Mouse (Mus musculus) liver, embryonic 14.5 days (tissue): ENCODE measurements around the gene Casq1.

Source experiments
- CTCF ChIP-seq: IDR thresholded peaks from 2 replicates; pipeline ENCODE4 v1.5.1; 2016; ENCODE audit warnings: antibody characterized with exemption, low read depth, control low read depth
- EP300 ChIP-seq: IDR thresholded peaks from 2 replicates; pipeline ENCODE4 v1.6.1; 2016; ENCODE audit warnings: antibody characterized with exemption, low read depth

DNA sequence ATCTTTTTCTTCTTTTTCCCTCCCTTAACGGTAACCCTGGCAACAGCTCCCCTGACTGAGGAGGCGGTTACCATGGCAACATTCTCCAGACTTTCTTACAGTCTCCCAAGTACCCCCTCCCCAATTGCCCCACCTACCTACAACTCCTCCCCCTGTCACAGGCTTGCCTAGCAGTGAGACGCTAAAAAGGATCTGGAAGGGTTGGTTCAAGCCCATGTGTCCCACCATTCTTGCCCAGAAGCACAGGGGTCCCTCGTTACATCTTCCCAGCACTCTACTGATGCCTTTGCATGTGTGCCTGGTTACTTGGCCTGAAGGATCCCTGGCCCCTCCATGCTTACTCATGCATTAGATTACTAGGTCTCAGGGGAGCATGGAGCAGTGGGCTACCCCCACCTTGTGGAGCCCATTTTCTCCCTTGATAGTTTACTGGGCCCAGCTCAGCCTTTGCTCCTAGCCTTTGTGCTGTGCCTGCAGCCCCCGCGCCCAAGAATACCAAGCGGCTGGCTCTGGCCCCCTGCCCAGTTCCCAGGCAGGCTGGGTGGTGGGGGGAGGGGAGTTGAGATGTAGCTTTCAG, 18.7 kb downstream of the Casq1 start:
- TF ChIP-seq CTCF (no peak), EP300 (no peak)
